Mouse (Mus musculus): ENCODE results near the gene Cluap1.

DNA sequence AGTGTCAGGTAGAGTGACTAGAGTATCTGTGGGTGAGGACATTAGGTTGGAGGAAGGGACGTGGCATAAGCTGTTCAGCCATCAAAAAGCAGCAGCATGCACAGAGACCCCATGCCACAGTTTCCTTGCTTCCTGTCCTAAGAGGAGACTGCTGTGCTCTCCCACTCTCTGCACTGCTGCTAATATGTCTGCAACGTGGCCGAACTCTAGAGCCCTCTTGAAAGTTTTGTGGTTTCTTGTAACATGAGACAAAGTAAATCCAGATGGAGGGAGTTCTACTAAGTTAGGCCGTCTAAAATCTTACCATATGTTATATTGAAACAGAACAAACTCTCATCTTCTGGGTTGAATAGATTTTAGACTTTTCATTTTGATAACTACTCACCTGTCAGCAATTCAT, 15.4 kb downstream of the Cluap1 start:
- TF ChIP-seq CTCF (IDR thresholded peaks at IDR 0.05; ENCODE audit: low read depth) (no peak), EP300 (IDR thresholded peaks at IDR 0.05; ENCODE audit: low read depth) (no peak)

All from liver, postnatal 0 days (tissue).